Mouse (Mus musculus): ENCODE results near the gene Fcrl1. TPM values are rescaled to one million over a fixed set of nuclear protein-coding genes. Genes with fewer than 3 reads are reported as not detected.

Gene Fcrl1
- polyA plus RNA-seq, 1 experiment from 2014 or later: not detected

- no peak overlapping the region for H3K27ac ChIP-seq
- H3K4me3 ChIP-seq: no peak overlapping the region
- no peaks in the 10 kb centered on the region for H3K36me3 ChIP-seq
- peak; percentile 56 for DNase-seq (ENCODE audit: low spot score)
- WGBS: 63% methylated on average over 7 of the region's 7 CpGs
- H3K27me3 ChIP-seq (ENCODE audit: insufficient read depth, poor library complexity, severe bottlenecking): peaks cover 3% of the 10 kb centered on the region; the same call in 1 of the 2 replicates
- H3K4me1 ChIP-seq: 0 out of 2 replicates have a peak, but pooled peaks cover 5% of the 10 kb centered on the region
- H3K9me3 ChIP-seq: no peaks in the 10 kb centered on the region
Measured at GRCm38 (mm10) chr3:87381806-87382712, 5.9 kb downstream of the Fcrl1 start.

- Histone ChIP-seq H3K36me3 (no peaks in the 10 kb centered on the region), H3K4me1 (no peaks in the 10 kb centered on the region), H3K9me3 (no peaks in the 10 kb centered on the region), H3K4me3 (no peak overlapping the region), H3K27me3 (ENCODE audit: insufficient read depth, poor library complexity, severe bottlenecking) (peaks cover 3% of the 10 kb centered on the region; the same call in 1 of the 2 replicates), H3K27ac (no peak overlapping the region)
- DNase-seq (ENCODE audit: low spot score): no peak
- 90% methylated on average over 3 of the region's 3 CpGs for WGBS
Measured at GRCm38 (mm10) chr3:87383308-87383707, 7.1 kb downstream of the Fcrl1 start.

- DNase-seq (ENCODE audit: low spot score): no peak
- 81% methylated on average over 9 of the region's 9 CpGs for WGBS
Measured at GRCm38 (mm10) chr3:87385105-87385504, 8.9 kb downstream of the Fcrl1 start.

GRCm38 (mm10) chr3:87390935-87391334 lies 14.7 kb downstream of the Fcrl1 start:
- Histone ChIP-seq H3K27me3 (ENCODE audit: insufficient read depth, poor library complexity, severe bottlenecking) (no peaks in the 10 kb centered on the region), H3K4me1 (no peaks in the 10 kb centered on the region), H3K4me3 (no peak overlapping the region), H3K27ac (no peak overlapping the region), H3K9me3 (no peaks in the 10 kb centered on the region), H3K36me3 (no peaks in the 10 kb centered on the region)
- WGBS: 83% methylated on average over 1 of the region's 1 CpGs
- DNase-seq (ENCODE audit: low spot score): peak; percentile 38

More at GRCm38 (mm10) chr3:87385105-87385504, 8.9 kb downstream of the Fcrl1 start:
- peaks cover 3% of the 10 kb centered on the region; the same call in 1 of the 2 replicates for H3K27me3 ChIP-seq (ENCODE audit: insufficient read depth, poor library complexity, severe bottlenecking)
- H3K4me1 ChIP-seq: no peaks in the 10 kb centered on the region
- H3K36me3 ChIP-seq: no peaks in the 10 kb centered on the region
- no peak overlapping the region for H3K4me3 ChIP-seq
- no peak overlapping the region for H3K27ac ChIP-seq
- no peaks in the 10 kb centered on the region for H3K9me3 ChIP-seq

GRCm38 (mm10) chr3:87398809-87399208 lies 22.6 kb downstream of the Fcrl1 start:
- Histone ChIP-seq H3K9me3 (no peaks in the 10 kb centered on the region), H3K27ac (no peak overlapping the region), H3K27me3 (ENCODE audit: insufficient read depth, poor library complexity, severe bottlenecking) (no peaks in the 10 kb centered on the region), H3K4me1 (no peaks in the 10 kb centered on the region), H3K36me3 (no peaks in the 10 kb centered on the region), H3K4me3 (no peak overlapping the region)
- DNase-seq (ENCODE audit: low spot score): no peak
- WGBS: 66% methylated on average over 4 of the region's 4 CpGs

GRCm38 (mm10) chr3:87399906-87400305 lies 23.7 kb downstream of the Fcrl1 start:
- WGBS: 75% methylated on average over 4 of the region's 4 CpGs
- Histone ChIP-seq H3K27me3 (ENCODE audit: insufficient read depth, poor library complexity, severe bottlenecking) (no peaks in the 10 kb centered on the region), H3K4me1 (no peaks in the 10 kb centered on the region), H3K36me3 (no peaks in the 10 kb centered on the region), H3K27ac (no peak overlapping the region), H3K9me3 (no peaks in the 10 kb centered on the region), H3K4me3 (no peak overlapping the region)
- DNase-seq (ENCODE audit: low spot score): no peak

- H3K4me3 ChIP-seq: no peak overlapping the region
- no peaks in the 10 kb centered on the region for H3K9me3 ChIP-seq
- no peaks in the 10 kb centered on the region for H3K27me3 ChIP-seq (ENCODE audit: insufficient read depth, poor library complexity, severe bottlenecking)
- H3K4me1 ChIP-seq: no peaks in the 10 kb centered on the region
- H3K27ac ChIP-seq: no peak overlapping the region
- DNase-seq (ENCODE audit: low spot score): no peak
- 50% methylated on average over 5 of the region's 5 CpGs for WGBS
- no peaks in the 10 kb centered on the region for H3K36me3 ChIP-seq
Measured at GRCm38 (mm10) chr3:87401321-87401720, 25.1 kb downstream of the Fcrl1 start.

GRCm38 (mm10) chr3:87408171-87408570 lies 32.0 kb downstream of the Fcrl1 start:
- Histone ChIP-seq H3K27me3 (ENCODE audit: insufficient read depth, poor library complexity, severe bottlenecking) (no peaks in the 10 kb centered on the region), H3K9me3 (no peaks in the 10 kb centered on the region), H3K4me3 (no peak overlapping the region), H3K36me3 (no peaks in the 10 kb centered on the region), H3K27ac (no peak overlapping the region), H3K4me1 (peaks cover 15% of the 10 kb centered on the region)
- WGBS: 21% methylated on average over 4 of the region's 4 CpGs
- no peak for DNase-seq (ENCODE audit: low spot score)

- Histone ChIP-seq H3K4me3 (no peak overlapping the region), H3K27ac (no peak overlapping the region), H3K4me1 (peaks cover 15% of the 10 kb centered on the region), H3K27me3 (ENCODE audit: insufficient read depth, poor library complexity, severe bottlenecking) (no peaks in the 10 kb centered on the region), H3K36me3 (no peaks in the 10 kb centered on the region), H3K9me3 (no peaks in the 10 kb centered on the region)
- no peak for DNase-seq (ENCODE audit: low spot score)
- 67% methylated on average over 4 of the region's 4 CpGs for WGBS
Measured at GRCm38 (mm10) chr3:87409196-87409935, 33.2 kb downstream of the Fcrl1 start.

- H3K4me3 ChIP-seq: no peak overlapping the region
- DNase-seq (ENCODE audit: low spot score): no peak
- H3K27ac ChIP-seq: no peak overlapping the region
- no peaks in the 10 kb centered on the region for H3K36me3 ChIP-seq
- 75% methylated on average over 6 of the region's 6 CpGs for WGBS
- peaks cover 15% of the 10 kb centered on the region for H3K4me1 ChIP-seq
- H3K9me3 ChIP-seq: no peaks in the 10 kb centered on the region
- no peaks in the 10 kb centered on the region for H3K27me3 ChIP-seq (ENCODE audit: insufficient read depth, poor library complexity, severe bottlenecking)
Measured at GRCm38 (mm10) chr3:87410605-87411004, 34.4 kb downstream of the Fcrl1 start.

GRCm38 (mm10) chr3:87411150-87411549 lies 35.0 kb downstream of the Fcrl1 start:
- Histone ChIP-seq H3K27ac (no peak overlapping the region), H3K4me3 (no peak overlapping the region), H3K9me3 (no peaks in the 10 kb centered on the region), H3K36me3 (no peaks in the 10 kb centered on the region), H3K4me1 (peaks cover 15% of the 10 kb centered on the region), H3K27me3 (ENCODE audit: insufficient read depth, poor library complexity, severe bottlenecking) (no peaks in the 10 kb centered on the region)
- 11% methylated on average over 12 of the region's 12 CpGs for WGBS
- DNase-seq (ENCODE audit: low spot score): no peak

- Histone ChIP-seq H3K36me3 (no peaks in the 10 kb centered on the region), H3K27ac (no peak overlapping the region), H3K4me1 (no peaks in the 10 kb centered on the region), H3K9me3 (no peaks in the 10 kb centered on the region), H3K4me3 (no peak overlapping the region), H3K27me3 (ENCODE audit: insufficient read depth, poor library complexity, severe bottlenecking) (no peaks in the 10 kb centered on the region)
- WGBS: 51% methylated on average over 1 of the region's 1 CpGs
- DNase-seq (ENCODE audit: low spot score): no peak
Measured at GRCm38 (mm10) chr3:87420645-87421044, 44.5 kb downstream of the Fcrl1 start.

- no peaks in the 10 kb centered on the region for H3K27me3 ChIP-seq (ENCODE audit: insufficient read depth, poor library complexity, severe bottlenecking)
- H3K27ac ChIP-seq: no peak overlapping the region
- DNase-seq (ENCODE audit: low spot score): no peak
- H3K9me3 ChIP-seq: no peaks in the 10 kb centered on the region
- H3K36me3 ChIP-seq: no peaks in the 10 kb centered on the region
- no peak overlapping the region for H3K4me3 ChIP-seq
- 81% methylated on average over 4 of the region's 4 CpGs for WGBS
- no peaks in the 10 kb centered on the region for H3K4me1 ChIP-seq
Measured at GRCm38 (mm10) chr3:87422386-87422910, 46.3 kb downstream of the Fcrl1 start.

Data from heart, embryonic 10.5 days (tissue).